Mouse (Mus musculus) lung, embryonic 14.5 days (tissue): ENCODE results near the gene Loxl4. TPM values are rescaled to one million over a fixed set of nuclear protein-coding genes. Genes with fewer than 3 reads are reported as not detected.

Experiments
- ATAC-seq: fragments of 200-750 bp; cut with Nextera tagmentation; 2 replicates; pipeline ENCODE4 v1.8.0; 2017; ENCODE audit warnings: mild to moderate bottlenecking, moderate TSS enrichment, moderate library complexity; ENCODE audit not compliant: insufficient read depth
- DNase-seq: peaks from one replicate; pipeline ENCODE4 v3.0.0-alpha.2; 2015
- H3K27ac ChIP-seq: fragments of 300-500 bp; sonication (generic); 2 replicates; pipeline ENCODE4 v1.5.1; 2014; ENCODE audit warnings: low read depth, mild to moderate bottlenecking, moderate library complexity
- H3K27me3 ChIP-seq: fragments of 300-500 bp; sonication (generic); 2 replicates; pipeline ENCODE4 v1.6.1; 2014; ENCODE audit warnings: low read length, control low read depth; ENCODE audit not compliant: insufficient read depth
- H3K36me3 ChIP-seq: fragments of 300-500 bp; sonication (generic); 2 replicates; pipeline ENCODE4 v1.6.1; 2014; ENCODE audit warnings: control low read depth; ENCODE audit not compliant: insufficient read depth
- H3K4me1 ChIP-seq: fragments of 300-500 bp; sonication (generic); 2 replicates; pipeline ENCODE4 v1.6.1; 2014; ENCODE audit warnings: antibody characterized with exemption, control low read depth; ENCODE audit not compliant: insufficient read depth
- H3K4me2 ChIP-seq: fragments of 300-500 bp; sonication (generic); 2 replicates; pipeline ENCODE4 v1.6.1; 2014; ENCODE audit warnings: mild to moderate bottlenecking
- H3K4me3 ChIP-seq: fragments of 300-500 bp; sonication (generic); 2 replicates; pipeline ENCODE4 v1.5.1; 2014; ENCODE audit warnings: low read depth, low read length
- H3K9ac ChIP-seq: fragments of 300-500 bp; sonication (generic); 2 replicates; pipeline ENCODE4 v1.6.1; 2014
- H3K9me3 ChIP-seq: fragments of 300-500 bp; sonication (generic); 2 replicates; pipeline ENCODE4 v1.6.1; 2016; ENCODE audit warnings: low read depth, low read length, control low read depth
- CTCF ChIP-seq: IDR thresholded peaks from 2 replicates; pipeline ENCODE4 v1.5.1; 2016; ENCODE audit warnings: antibody characterized with exemption, low read depth
- WGBS: fragments of 180-500 bp; shearing (Covaris S2); extraction: QIAGEN DNeasy Blood & Tissue Kit; methylation state at CpG from one replicate; pipeline ENCODE4 v1.1.7; 2014; 5-methylcytosine and 5-hydroxymethylcytosine counted together
- polyA plus RNA-seq: library from polyadenylated mRNA; unstranded; fragments of >200 nt; fragmentation: Nextera tagmentation; extraction: Ambion mirVana; gene quantifications from 2 replicates; pipeline ENCODE4 v1.2.1, GENCODE M21; 2014

The Loxl4 gene
- polyA plus RNA-seq, 1 experiment from 2014 or later, result 0.50 TPM

- H3K4me2 ChIP-seq, result no peak overlapping the region
- H3K4me3 ChIP-seq, result no peak overlapping the region
- H3K4me1 ChIP-seq, result 0 out of 2 replicates have a peak, but pooled peaks cover 2% of the 10 kb centered on the region
- H3K27ac ChIP-seq, result no peak overlapping the region
- ATAC-seq (0 out of 2 replicates have a peak, but pooled peaks have one; percentile 21), DNase-seq (peak; percentile 71)
- peaks cover 2% of the 10 kb centered on the region; the same call in 1 of the 2 replicates for H3K36me3 ChIP-seq
- TF ChIP-seq CTCF, result no peak
- H3K27me3 ChIP-seq, result no peaks in the 10 kb centered on the region
- H3K9ac ChIP-seq, result no peak overlapping the region
- H3K9me3 ChIP-seq, result no peaks in the 10 kb centered on the region
Observed at GRCm38 (mm10) chr19:42567020-42567419, 45.6 kb downstream of the Loxl4 start.

GRCm38 (mm10) chr19:42566283-42567019 lies 46.2 kb downstream of the Loxl4 start:
- no peak for TF ChIP-seq CTCF
- H3K9ac ChIP-seq, result no peak overlapping the region
- 0 out of 2 replicates have a peak, but pooled peaks cover 2% of the 10 kb centered on the region for H3K4me1 ChIP-seq
- H3K4me3 ChIP-seq, result no peak overlapping the region
- H3K4me2 ChIP-seq, result no peak overlapping the region
- WGBS, result 76% methylated on average over 4 of the region's 4 CpGs
- H3K27ac ChIP-seq, result no peak overlapping the region
- H3K36me3 ChIP-seq, result peaks cover 2% of the 10 kb centered on the region; the same call in 1 of the 2 replicates
- no peaks in the 10 kb centered on the region for H3K27me3 ChIP-seq
- peak; percentile 5 for DNase-seq
- 0 out of 2 replicates have a peak, but pooled peaks have one; percentile 47 for ATAC-seq
- H3K9me3 ChIP-seq, result no peaks in the 10 kb centered on the region

GRCm38 (mm10) chr19:42563726-42564270 lies 48.8 kb downstream of the Loxl4 start:
- no peak for ATAC-seq
- H3K27ac ChIP-seq, result no peak overlapping the region
- no peak for TF ChIP-seq CTCF
- H3K36me3 ChIP-seq, result peaks cover 2% of the 10 kb centered on the region; the same call in 1 of the 2 replicates
- H3K27me3 ChIP-seq, result no peaks in the 10 kb centered on the region
- WGBS, result 80% methylated on average over 3 of the region's 3 CpGs
- DNase-seq, result no peak
- no peaks in the 10 kb centered on the region for H3K9me3 ChIP-seq
- H3K9ac ChIP-seq, result no peak overlapping the region
- H3K4me1 ChIP-seq, result 0 out of 2 replicates have a peak, but pooled peaks cover 2% of the 10 kb centered on the region
- no peak overlapping the region for H3K4me3 ChIP-seq
- H3K4me2 ChIP-seq, result no peak overlapping the region

GRCm38 (mm10) chr19:42562981-42563380 lies 49.6 kb downstream of the Loxl4 start:
- no peak overlapping the region for H3K9ac ChIP-seq
- WGBS, result 92% methylated on average over 3 of the region's 3 CpGs
- DNase-seq, result no peak

GRCm38 (mm10) chr19:42561991-42562390 lies 50.6 kb downstream of the Loxl4 start:
- 0 out of 2 replicates have a peak, but pooled peaks cover 2% of the 10 kb centered on the region for H3K4me1 ChIP-seq
- H3K9ac ChIP-seq, result no peak overlapping the region
- no peak for TF ChIP-seq CTCF
- H3K36me3 ChIP-seq, result peaks cover 2% of the 10 kb centered on the region; the same call in 1 of the 2 replicates
- H3K4me3 ChIP-seq, result no peak overlapping the region
- H3K4me2 ChIP-seq, result no peak overlapping the region
- no peak for DNase-seq
- no peaks in the 10 kb centered on the region for H3K9me3 ChIP-seq
- 94% methylated on average over 1 of the region's 1 CpGs for WGBS
- no peak for ATAC-seq
- no peak overlapping the region for H3K27ac ChIP-seq
- H3K27me3 ChIP-seq, result no peaks in the 10 kb centered on the region

More at GRCm38 (mm10) chr19:42562981-42563380, 49.6 kb downstream of the Loxl4 start:
- Histone ChIP-seq H3K27ac (no peak overlapping the region), H3K4me1 (0 out of 2 replicates have a peak, but pooled peaks cover 2% of the 10 kb centered on the region), H3K27me3 (no peaks in the 10 kb centered on the region), H3K4me3 (no peak overlapping the region), H3K9me3 (no peaks in the 10 kb centered on the region), H3K4me2 (no peak overlapping the region), H3K36me3 (peaks cover 2% of the 10 kb centered on the region; the same call in 1 of the 2 replicates)
- TF ChIP-seq CTCF, result no peak
- no peak for ATAC-seq

- Histone ChIP-seq H3K4me3 (no peak overlapping the region), H3K4me1 (no peaks in the 10 kb centered on the region), H3K9ac (no peak overlapping the region), H3K4me2 (no peak overlapping the region), H3K36me3 (no peaks in the 10 kb centered on the region), H3K27ac (no peak overlapping the region), H3K27me3 (no peaks in the 10 kb centered on the region), H3K9me3 (no peaks in the 10 kb centered on the region)
- TF ChIP-seq CTCF, result no peak
- no peak for ATAC-seq
- no peak for DNase-seq
- 75% methylated on average over 3 of the region's 3 CpGs for WGBS
Observed at GRCm38 (mm10) chr19:42558701-42559100, 53.9 kb downstream of the Loxl4 start.

Other genes starting within 250 kb of the Loxl4 start
- 0.72 and 0.97 TPM in 2 replicates for gene Crtac1, start 181.0 kb downstream of the Loxl4 start, polyA plus RNA-seq
- 20.8 and 22.5 TPM in 2 replicates for gene R3hcc1l, start 94.1 kb downstream of the Loxl4 start, polyA plus RNA-seq
- gene Pyroxd2, start 140.0 kb upstream of the Loxl4 start, polyA plus RNA-seq, result 4.2 and 5.0 TPM in 2 replicates
- gene Hps1, start 167.2 kb upstream of the Loxl4 start, polyA plus RNA-seq, result 13.7 and 14.8 TPM in 2 replicates